Mouse (Mus musculus) kidney, adult 2 months (tissue): ENCODE results near the gene Chrm5. TPM values are rescaled to one million over a fixed set of nuclear protein-coding genes. Genes with fewer than 3 reads are reported as not detected.

ENCODE experiments used
- DNase-seq: peaks from one replicate; pipeline ENCODE4 v3.0.0; 2021
- H3K27ac ChIP-seq: fragments of 200-500 bp; 2 replicates; pipeline ENCODE4 v1.5.1; 2012; ENCODE audit warnings: low read depth, low read length, control low read depth, inconsistent platforms; ENCODE audit not compliant: insufficient read depth
- H3K27me3 ChIP-seq: fragments of 200-500 bp; replicated peaks from 2 replicates; pipeline ENCODE4 v1.6.1; 2012; ENCODE audit warnings: mild to moderate bottlenecking, moderate library complexity, low read length, inconsistent platforms; ENCODE audit not compliant: control insufficient read depth, insufficient read depth
- H3K36me3 ChIP-seq: fragments of 200-500 bp; 2 replicates; pipeline ENCODE4 v1.6.1; 2012; ENCODE audit warnings: mild to moderate bottlenecking, moderate library complexity, low read length, inconsistent platforms; ENCODE audit not compliant: control insufficient read depth, insufficient read depth
- H3K4me1 ChIP-seq: fragments of 200-500 bp; 2 replicates; pipeline ENCODE4 v1.6.1; 2011; ENCODE audit warnings: low read length; ENCODE audit not compliant: control insufficient read depth, insufficient read depth
- H3K4me3 ChIP-seq: fragments of 200-500 bp; 2 replicates; pipeline ENCODE4 v1.5.1; 2011; ENCODE audit warnings: mild to moderate bottlenecking, low read depth, low read length, control low read depth; ENCODE audit not compliant: insufficient read depth
- CTCF ChIP-seq: fragments of 200-500 bp; conservative IDR thresholded peaks from 2 replicates; pipeline ENCODE4 v1.5.1; 2011; ENCODE audit warnings: low read depth, mild to moderate bottlenecking, control low read depth, low read length, moderate library complexity, mixed read lengths; ENCODE audit not compliant: insufficient read depth, insufficient read length
- POLR2A ChIP-seq: fragments of 200-500 bp; IDR thresholded peaks from one replicate; pipeline ENCODE4 v1.6.1; 2011; ENCODE audit warnings: low read depth, low read length, control low read depth
- WGBS: fragments of 180-500 bp; shearing (Covaris S2); methylation state at CpG from one replicate; pipeline ENCODE4 v1.1.7; 2018; 5-methylcytosine and 5-hydroxymethylcytosine counted together
- polyA plus RNA-seq: library from polyadenylated mRNA; depleted of rRNA; stranded (reverse); fragments of >200 nt; gene quantifications from 2 replicates; pipeline ENCODE4 v1.2.3, GENCODE M21; 2012; rRNA removed

Gene Chrm5
- not detected in 2 replicates for polyA plus RNA-seq

- TF ChIP-seq POLR2A (no peak), CTCF (no peak)
- Histone ChIP-seq H3K27me3 (no peaks in the 10 kb centered on the region), H3K27ac (no peak within 1 kb of the TSS), H3K4me3 (no peak within 1 kb of the TSS), H3K4me1 (no peaks in the 10 kb centered on the region), H3K36me3 (no peaks in the 10 kb centered on the region)
- 81% methylated on average over 5 of the region's 5 CpGs for WGBS
- no peak for DNase-seq
Measured at GRCm38 (mm10) chr2:112480669-112481068, at the start of gene Chrm5. Gene Chrm5 (minus strand): TSS chr2:112480769.

DNA sequence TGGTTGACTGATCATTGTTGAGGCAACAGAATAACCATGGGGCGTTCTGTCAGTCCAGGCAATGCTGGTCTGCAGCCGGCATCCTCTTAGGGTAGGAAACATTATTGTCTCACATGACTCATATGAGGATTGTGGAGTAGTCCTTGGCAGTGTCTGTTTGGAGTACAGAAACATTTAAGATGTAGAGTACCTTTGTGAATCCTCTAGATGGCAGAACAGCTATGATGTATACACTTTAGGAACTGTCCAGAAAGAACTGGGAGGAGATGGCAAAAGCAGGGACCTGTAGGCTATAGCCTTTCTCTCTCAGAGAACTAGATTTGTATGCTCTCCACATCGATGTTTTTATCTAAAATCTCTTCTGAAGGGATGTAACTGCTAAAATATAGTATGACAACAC is 46.4 kb upstream of the Chrm5 start:
- H3K27ac ChIP-seq: no peak overlapping the region
- H3K27me3 ChIP-seq: no peaks in the 10 kb centered on the region
- WGBS: 89% methylated on average over 3 of the region's 3 CpGs
- no peaks in the 10 kb centered on the region for H3K36me3 ChIP-seq
- TF ChIP-seq CTCF (no peak), POLR2A (no peak)
- DNase-seq: no peak
- no peak overlapping the region for H3K4me3 ChIP-seq
- no peaks in the 10 kb centered on the region for H3K4me1 ChIP-seq

GRCm38 (mm10) chr2:112520526-112521482 is 40.2 kb upstream of the Chrm5 start:
- DNase-seq: no peak
- TF ChIP-seq CTCF (no peak), POLR2A (no peak)
- 90% methylated on average over 4 of the region's 4 CpGs for WGBS
- H3K4me1 ChIP-seq: no peaks in the 10 kb centered on the region
- H3K36me3 ChIP-seq: no peaks in the 10 kb centered on the region
- no peak overlapping the region for H3K27ac ChIP-seq
- H3K4me3 ChIP-seq: no peak overlapping the region
- no peaks in the 10 kb centered on the region for H3K27me3 ChIP-seq

DNA sequence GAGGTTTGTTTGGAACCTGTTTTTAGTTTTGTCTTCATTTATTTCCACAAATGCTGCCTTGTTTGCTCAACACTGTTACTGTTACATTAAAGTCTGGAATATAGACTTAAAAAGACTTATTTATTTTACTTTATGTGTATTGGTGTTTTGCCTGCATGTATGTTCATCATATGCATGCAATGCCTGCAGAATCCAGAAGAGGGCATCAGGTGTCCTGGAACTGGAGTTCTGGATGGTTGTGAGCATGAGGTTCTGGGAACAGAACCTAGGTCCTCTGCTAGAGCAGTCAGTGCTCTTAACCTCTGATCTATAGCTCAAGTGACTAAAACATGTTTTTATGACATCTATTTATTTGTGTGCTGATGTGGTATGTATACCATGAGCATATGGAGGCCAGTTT is 38.0 kb upstream of the Chrm5 start:
- Histone ChIP-seq H3K27ac (no peak overlapping the region), H3K36me3 (no peaks in the 10 kb centered on the region; the same call in 1 of the 2 replicates), H3K4me3 (no peak overlapping the region), H3K27me3 (no peaks in the 10 kb centered on the region), H3K4me1 (no peaks in the 10 kb centered on the region)
- DNase-seq: no peak
- TF ChIP-seq POLR2A: no peak
- no peak for TF ChIP-seq CTCF

DNA sequence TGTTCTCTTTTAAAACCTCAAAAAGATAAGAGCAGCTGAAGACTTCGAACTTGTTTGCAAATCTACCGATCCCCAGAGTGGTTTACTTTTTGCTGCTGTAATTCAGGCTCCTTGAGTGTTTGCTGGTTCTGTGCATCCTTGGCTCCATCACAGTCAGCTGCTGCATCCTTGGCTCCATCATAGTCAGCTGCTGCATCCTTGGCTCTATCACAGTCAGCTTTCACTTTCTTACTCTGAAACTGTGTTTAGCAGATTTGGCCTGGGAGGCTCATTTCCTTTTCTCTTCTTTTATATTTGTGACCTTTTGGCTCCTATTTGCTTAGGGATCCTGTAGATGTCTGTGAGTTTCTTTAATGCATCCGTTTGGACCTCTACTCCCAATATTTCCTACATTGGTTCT is 36.6 kb upstream of the Chrm5 start:
- TF ChIP-seq CTCF (no peak), POLR2A (no peak)
- Histone ChIP-seq H3K27me3 (no peaks in the 10 kb centered on the region), H3K4me3 (no peak overlapping the region), H3K4me1 (no peaks in the 10 kb centered on the region), H3K27ac (no peak overlapping the region), H3K36me3 (no peaks in the 10 kb centered on the region; the same call in 1 of the 2 replicates)
- 86% methylated on average over 3 of the region's 3 CpGs for WGBS
- DNase-seq: no peak

- Histone ChIP-seq H3K27ac (no peak overlapping the region), H3K4me1 (no peaks in the 10 kb centered on the region), H3K27me3 (no peaks in the 10 kb centered on the region), H3K36me3 (no peaks in the 10 kb centered on the region; the same call in 1 of the 2 replicates), H3K4me3 (no peak overlapping the region)
- no peak for DNase-seq
- no peak for TF ChIP-seq CTCF
- no peak for TF ChIP-seq POLR2A
- WGBS: 93% methylated on average over 3 of the region's 3 CpGs
Measured at GRCm38 (mm10) chr2:112516728-112517127, 36.2 kb upstream of the Chrm5 start.

- Histone ChIP-seq H3K27me3 (no peaks in the 10 kb centered on the region), H3K4me3 (no peak overlapping the region), H3K4me1 (0 out of 2 replicates have a peak, but pooled peaks cover 4% of the 10 kb centered on the region), H3K27ac (no peak overlapping the region), H3K36me3 (no peaks in the 10 kb centered on the region; the same call in 1 of the 2 replicates)
- TF ChIP-seq POLR2A (no peak), CTCF (no peak)
- 100% methylated on average over 1 of the region's 1 CpGs for WGBS
- DNase-seq: no peak
Measured at GRCm38 (mm10) chr2:112513036-112513435, 32.5 kb upstream of the Chrm5 start.
